Mouse (Mus musculus) cerebellum, adult 2 months (tissue): ENCODE data around the gene Prkcq.

Experiments
- CTCF ChIP-seq: fragments of 200-500 bp; IDR thresholded peaks from 2 replicates; pipeline ENCODE4 v1.5.1; 2011; ENCODE audit warnings: low read depth, mild to moderate bottlenecking, control low read depth, low read length, moderate library complexity, borderline replicate concordance; ENCODE audit not compliant: insufficient read depth
- POLR2A ChIP-seq: fragments of 200-500 bp; IDR thresholded peaks from 2 replicates; pipeline ENCODE4 v1.6.1; 2011; ENCODE audit warnings: low read length, control low read depth, borderline replicate concordance; ENCODE audit not compliant: insufficient read depth

GRCm38 (mm10) chr2:11193099-11193618, 21.3 kb downstream of the Prkcq start:
- TF ChIP-seq POLR2A (no peak), CTCF (no peak)
